Mouse (Mus musculus) G1E-ER4 (cell line): ENCODE results near the gene Gm10354. TPM values are rescaled to one million over a fixed set of nuclear protein-coding genes. Genes with fewer than 3 reads are reported as not detected.
"Not testable (repeated sequence)": the region's sequence is repeated elsewhere in the genome, so short reads cannot be mapped to it uniquely, and the experiment has no call there.

Experiments used
- GATA1 ChIP-seq: IDR thresholded peaks from one replicate; pipeline ENCODE4 v1.8.0; 2012; ENCODE audit warnings: low read length, inconsistent platforms
- polyA plus RNA-seq: library from polyadenylated mRNA; stranded (reverse); fragments of >175 nt; gene quantifications from 2 replicates; pipeline ENCODE4 v1.2.3, GENCODE M21; 2012

The Gm10354 gene
- not detected in 2 replicates for polyA plus RNA-seq

- not testable (repeated sequence) for TF ChIP-seq GATA1
Measured at GRCm38 (mm10) chr5:14978835-14979234, at the start of gene Gm10354. Gene Gm10354, minus strand, starts transcription at chr5:14978935.

- not testable (repeated sequence) for TF ChIP-seq GATA1
Measured at GRCm38 (mm10) chr5:14938329-14938728, 40.4 kb downstream of the Gm10354 start, which contains the start of gene Speer4e. Gene Speer4e, minus strand, starts transcription at chr5:14938429.

Other genes with a start within 250 kb of the Gm10354 start
- gene Gm9758, start 64.0 kb downstream of the Gm10354 start, polyA plus RNA-seq: not detected in 2 replicates
- not detected in 2 replicates for gene Speer4e, start 40.5 kb downstream of the Gm10354 start, polyA plus RNA-seq
- not detected in 2 replicates for gene Gm17019, start 54.1 kb upstream of the Gm10354 start, polyA plus RNA-seq